Mouse (Mus musculus) intestine, postnatal 0 days (tissue): Measurements from ENCODE around the gene 4930432M17Rik. TPM values are rescaled to one million over a fixed set of nuclear protein-coding genes. Genes with fewer than 3 reads are reported as not detected.

ENCODE experiments used
- ATAC-seq: fragments of 200-750 bp; cut with Nextera tagmentation; 2 replicates; pipeline ENCODE4 v1.8.0; 2017; ENCODE audit warnings: mild to moderate bottlenecking, moderate TSS enrichment, moderate library complexity
- H3K27ac ChIP-seq: fragments of 300-500 bp; sonication (generic); 2 replicates; pipeline ENCODE4 v1.5.1; 2014; ENCODE audit warnings: mild to moderate bottlenecking, low read depth, low read length, moderate library complexity
- H3K27me3 ChIP-seq: fragments of 300-500 bp; sonication (generic); replicated peaks from 2 replicates; pipeline ENCODE4 v1.6.1; 2014; ENCODE audit warnings: low read length, mixed read lengths; ENCODE audit not compliant: control insufficient read depth, insufficient read depth
- H3K36me3 ChIP-seq: fragments of 300-500 bp; sonication (generic); 2 replicates; pipeline ENCODE4 v1.6.1; 2014; ENCODE audit warnings: mild to moderate bottlenecking, moderate library complexity; ENCODE audit not compliant: control insufficient read depth, insufficient read depth
- H3K4me1 ChIP-seq: fragments of 300-500 bp; sonication (generic); replicated peaks from 2 replicates; pipeline ENCODE4 v1.6.1; 2014; ENCODE audit warnings: antibody characterized with exemption, low read length, mixed read lengths; ENCODE audit not compliant: control insufficient read depth, insufficient read depth
- H3K4me2 ChIP-seq: fragments of 300-500 bp; sonication (generic); replicated peaks from 2 replicates; pipeline ENCODE4 v1.6.1; 2014; ENCODE audit warnings: low read depth, mild to moderate bottlenecking, moderate library complexity
- H3K4me3 ChIP-seq: fragments of 300-500 bp; sonication (generic); 2 replicates; pipeline ENCODE4 v1.5.1; 2014; ENCODE audit warnings: low read depth, low read length
- H3K9ac ChIP-seq: fragments of 300-500 bp; sonication (generic); 2 replicates; pipeline ENCODE4 v1.6.1; 2014; ENCODE audit warnings: mild to moderate bottlenecking, low read depth, low read length
- H3K9me3 ChIP-seq: fragments of 300-500 bp; sonication (generic); 2 replicates; pipeline ENCODE4 v1.6.1; 2016; ENCODE audit warnings: mixed run types; ENCODE audit not compliant: control insufficient read depth
- CTCF ChIP-seq: sonication (generic); IDR thresholded peaks from 2 replicates; pipeline ENCODE4 v1.5.1; 2016; ENCODE audit warnings: low read depth, mild to moderate bottlenecking, control low read depth, antibody characterized with exemption, moderate library complexity
- WGBS: fragments of 180-500 bp; shearing (Covaris S2); extraction: QIAGEN DNeasy Blood & Tissue Kit; methylation state at CpG from one replicate; pipeline ENCODE4 v1.1.7; 2014; 5-methylcytosine and 5-hydroxymethylcytosine counted together
- polyA plus RNA-seq: library from polyadenylated mRNA; unstranded; fragments of >200 nt; fragmentation: Nextera tagmentation; extraction: Ambion mirVana; gene quantifications from 2 replicates; pipeline ENCODE4 v1.2.1, GENCODE M21; 2015

4930432M17Rik gene
- polyA plus RNA-seq, 1 experiment from 2014 or later, result not detected

GRCm38 (mm10) chr3:121636315-121636714, 34.2 kb upstream of the 4930432M17Rik start:
- no peaks in the 10 kb centered on the region for H3K9me3 ChIP-seq
- no peaks in the 10 kb centered on the region for H3K27me3 ChIP-seq
- 53% methylated on average over 6 of the region's 6 CpGs for WGBS
- TF ChIP-seq CTCF, result peak; percentile 67
- no peak overlapping the region for H3K4me3 ChIP-seq
- H3K36me3 ChIP-seq, result no peaks in the 10 kb centered on the region
- ATAC-seq, result no peak
- no peak overlapping the region for H3K27ac ChIP-seq
- H3K4me2 ChIP-seq, result no peak overlapping the region
- H3K4me1 ChIP-seq, result no peaks in the 10 kb centered on the region
- H3K9ac ChIP-seq, result no peak overlapping the region

- Histone ChIP-seq H3K4me2 (no peak overlapping the region), H3K36me3 (no peaks in the 10 kb centered on the region), H3K4me1 (no peaks in the 10 kb centered on the region), H3K27ac (no peak overlapping the region), H3K4me3 (no peak overlapping the region), H3K27me3 (no peaks in the 10 kb centered on the region), H3K9ac (no peak overlapping the region), H3K9me3 (no peaks in the 10 kb centered on the region)
- ATAC-seq, result no peak
- 59% methylated on average over 7 of the region's 7 CpGs for WGBS
- TF ChIP-seq CTCF, result no peak
Observed at GRCm38 (mm10) chr3:121636748-121637147, 33.8 kb upstream of the 4930432M17Rik start.

GRCm38 (mm10) chr3:121637792-121638191, 32.8 kb upstream of the 4930432M17Rik start:
- Histone ChIP-seq H3K9ac (no peak overlapping the region), H3K36me3 (no peaks in the 10 kb centered on the region), H3K9me3 (no peaks in the 10 kb centered on the region), H3K4me2 (no peak overlapping the region), H3K4me1 (no peaks in the 10 kb centered on the region), H3K27me3 (no peaks in the 10 kb centered on the region), H3K4me3 (no peak overlapping the region), H3K27ac (no peak overlapping the region)
- no peak for TF ChIP-seq CTCF
- no peak for ATAC-seq
- WGBS, result 79% methylated on average over 5 of the region's 5 CpGs

- no peak overlapping the region for H3K27ac ChIP-seq
Observed at GRCm38 (mm10) chr3:121638241-121638640, 32.3 kb upstream of the 4930432M17Rik start.

GRCm38 (mm10) chr3:121640611-121641010, 30.0 kb upstream of the 4930432M17Rik start:
- Histone ChIP-seq H3K9me3 (no peaks in the 10 kb centered on the region), H3K27me3 (no peaks in the 10 kb centered on the region), H3K4me2 (no peak overlapping the region), H3K27ac (no peak overlapping the region), H3K36me3 (no peaks in the 10 kb centered on the region), H3K4me1 (no peaks in the 10 kb centered on the region), H3K4me3 (no peak overlapping the region), H3K9ac (no peak overlapping the region)
- WGBS, result 43% methylated on average over 2 of the region's 2 CpGs
- no peak for ATAC-seq
- TF ChIP-seq CTCF, result no peak

More at GRCm38 (mm10) chr3:121638241-121638640, 32.3 kb upstream of the 4930432M17Rik start:
- no peak for ATAC-seq
- Histone ChIP-seq H3K4me1 (no peaks in the 10 kb centered on the region), H3K9ac (no peak overlapping the region), H3K9me3 (no peaks in the 10 kb centered on the region), H3K36me3 (no peaks in the 10 kb centered on the region), H3K4me2 (no peak overlapping the region), H3K27me3 (no peaks in the 10 kb centered on the region), H3K4me3 (no peak overlapping the region)
- WGBS, result 88% methylated on average over 3 of the region's 3 CpGs
- no peak for TF ChIP-seq CTCF

GRCm38 (mm10) chr3:121643236-121643635, 27.3 kb upstream of the 4930432M17Rik start:
- no peak for ATAC-seq
- Histone ChIP-seq H3K4me1 (peaks cover 5% of the 10 kb centered on the region; the same call in 1 of the 2 replicates), H3K9me3 (no peaks in the 10 kb centered on the region), H3K27me3 (no peaks in the 10 kb centered on the region), H3K4me2 (no peak overlapping the region), H3K4me3 (no peak overlapping the region), H3K9ac (no peak overlapping the region), H3K27ac (no peak overlapping the region), H3K36me3 (no peaks in the 10 kb centered on the region)
- no peak for TF ChIP-seq CTCF
- WGBS, result 54% methylated on average over 8 of the region's 8 CpGs

- Histone ChIP-seq H3K9ac (no peak overlapping the region), H3K36me3 (no peaks in the 10 kb centered on the region), H3K9me3 (no peaks in the 10 kb centered on the region), H3K27ac (no peak overlapping the region), H3K4me3 (no peak overlapping the region), H3K27me3 (no peaks in the 10 kb centered on the region), H3K4me1 (peaks cover 5% of the 10 kb centered on the region; the same call in 1 of the 2 replicates), H3K4me2 (no peak overlapping the region)
- ATAC-seq, result no peak
- no peak for TF ChIP-seq CTCF
- 58% methylated on average over 7 of the region's 7 CpGs for WGBS
Observed at GRCm38 (mm10) chr3:121645447-121645846, 25.1 kb upstream of the 4930432M17Rik start.
